Comparison of ENCODE assay signal across 20 mouse cellular contexts in the genomic region with DNA sequence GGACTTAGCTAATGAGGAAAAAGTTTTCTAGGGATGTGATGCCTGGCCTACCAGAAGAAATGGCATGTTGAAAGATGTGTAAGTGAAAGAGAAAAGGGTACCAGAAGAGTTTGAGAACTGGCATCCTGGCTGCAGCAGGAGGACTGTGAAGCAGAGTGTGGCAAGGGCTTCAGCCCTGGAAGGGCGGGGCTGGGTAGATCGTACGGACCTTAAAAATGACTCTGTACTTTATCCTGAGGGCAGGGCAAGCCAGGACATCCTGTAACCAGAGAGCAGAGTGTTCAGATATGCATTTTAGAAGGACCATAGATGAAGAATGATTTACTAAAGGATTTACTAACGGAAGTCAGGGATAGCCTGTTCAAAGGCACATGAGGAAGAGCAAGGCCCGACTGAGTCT. TPM values are rescaled to one million over a fixed set of nuclear protein-coding genes. Genes with fewer than 3 reads are reported as not detected.
DNase-seq lines count a peak whose midpoint lies in the region; ATAC-seq lines count a peak whose summit lies in the region.
"Had no signal": no experiment of that assay in that cellular context is flagged by ENCODE, and none has a peak within 500 bp of the region (broad histone marks: within the 10 kb centered on the region; RNA-seq: fewer than 3 reads in every experiment).

No protein-coding gene starts in this region.

- peak; percentile 71; the same call in 1 of the 2 replicates for ATAC-seq in erythroblast, adult 5-6 weeks (replicated peaks; ENCODE audit: low FRiP score, poor library complexity, severe bottlenecking)
- ATAC-seq in intestine, embryonic 15.5 days: peak; percentile 89
- ATAC-seq: activated CD4-positive, CD25-positive, alpha-beta regulatory T cell, adult 4 months; forebrain, embryonic 15.5 days; hindbrain, postnatal 0 days; Patski had no signal

- no peaks in the 10 kb centered on the region for H3K36me3 ChIP-seq in intestine, embryonic 15.5 days
- H3K36me3 ChIP-seq: embryonic facial prominence, embryonic 10.5 days; forebrain, embryonic 15.5 days; hindbrain, embryonic 12.5 days had no signal

- no peak overlapping the region for H3K4me2 ChIP-seq in intestine, embryonic 15.5 days (replicated peaks)
- H3K4me2 ChIP-seq: forebrain, embryonic 15.5 days; hindbrain, embryonic 12.5 days had no signal

- WGBS in intestine, embryonic 15.5 days: 61% methylated on average over 5 of the region's 5 CpGs

- H3K27me3 ChIP-seq in intestine, embryonic 15.5 days (replicated peaks): no peaks in the 10 kb centered on the region
- H3K27me3 ChIP-seq: CH12.LX; forebrain, embryonic 15.5 days; hindbrain, embryonic 12.5 days; Patski had no signal

- no peak overlapping the region for H3K4me3 ChIP-seq in intestine, embryonic 15.5 days (replicated peaks)
- H3K4me3 ChIP-seq: embryonic facial prominence, embryonic 10.5 days; erythroblast, embryonic 14.5 days; forebrain, embryonic 15.5 days; hindbrain, embryonic 12.5 days had no signal

- peak; percentile 20 to 37 for DNase-seq in kidney, postnatal 36 days
- no peak for DNase-seq in kidney, adult 11 months
- peak; percentile 32 for DNase-seq in yolk sac, embryonic 10.5 days (ENCODE audit: low spot score)
- DNase-seq in layer of hippocampus, postnatal 36 days: no peak
- DNase-seq: adrenal gland, postnatal 14 days; cerebellum, adult 2 months; cerebellum, postnatal 10 days; gastrocnemius, postnatal 36 days; heart, postnatal 10 days; heart, postnatal 4 days had no signal

- no peaks in the 10 kb centered on the region for H3K9me3 ChIP-seq in intestine, embryonic 15.5 days
- H3K9me3 ChIP-seq: embryonic facial prominence, embryonic 10.5 days; forebrain, embryonic 15.5 days; hindbrain, embryonic 12.5 days had no signal

- H3K27ac ChIP-seq in intestine, embryonic 15.5 days: no peak overlapping the region
- H3K27ac ChIP-seq: embryonic facial prominence, embryonic 10.5 days; forebrain, embryonic 15.5 days; hindbrain, embryonic 12.5 days; hindbrain, postnatal 0 days had no signal

- H3K4me1 ChIP-seq in intestine, embryonic 15.5 days (replicated peaks): 0 out of 2 replicates have a peak, but pooled peaks cover 2% of the 10 kb centered on the region
- H3K4me1 ChIP-seq: forebrain, embryonic 15.5 days had no signal

- H3K9ac ChIP-seq in intestine, embryonic 15.5 days: no peak overlapping the region
- H3K9ac ChIP-seq: forebrain, embryonic 15.5 days; hindbrain, embryonic 12.5 days had no signal

RNA-seq across cellular contexts. Expression of gene Myo1d, which starts 34.4 kb away (rescaled TPM):
- total RNA-seq in erythroblast, adult 5-6 weeks (2015; ENCODE audit: low replicate concordance): 64.4 and 69.2 TPM in 2 replicates
- 74.5 and 89.8 TPM in 2 replicates for total RNA-seq in erythroblast, adult 5-6 weeks (2017; ENCODE audit: low replicate concordance)
- 68.2 and 72.3 TPM in 2 replicates for polyA plus RNA-seq in intestine, embryonic 15.5 days (2015; fragmentation: Nextera tagmentation; extraction: Ambion mirVana)
- 1 to 10 TPM; 7.0 to 7.8 TPM for total RNA-seq in layer of hippocampus, postnatal 36 days (2021)

Comparison
In these comparisons a context has a peak if more than half of its experiments do, and no peak if none do; other contexts are left out.
1. DNase-seq: peak in kidney, postnatal 36 days (2 of 2) and yolk sac, embryonic 10.5 days (single experiment); none in kidney, adult 11 months (single experiment) and layer of hippocampus, postnatal 36 days (0 of 2).
2. RNA of gene Myo1d, which starts 34.4 kb away (total RNA-seq): 64.4 to 89.8 TPM in erythroblast, adult 5-6 weeks; 7.0 to 7.8 TPM in layer of hippocampus, postnatal 36 days; every median in the first group is over 4 times any median in the second.